Mouse (Mus musculus) hindbrain, embryonic 15.5 days (tissue): ENCODE measurements at regions not wholly inside any gene's neighbourhood (a gene's known extent, or its start where the extent isn't known, plus 50 kb on each side); places are given as distances from the start of the nearest gene placed in this dataset.

Experiments
- ATAC-seq: fragments of 200-750 bp; cut with Nextera tagmentation; 2 replicates; pipeline ENCODE4 v1.8.0; 2017; ENCODE audit warnings: low read depth, moderate number of reproducible peaks, moderate TSS enrichment; ENCODE audit not compliant: low FRiP score
- H3K27ac ChIP-seq: fragments of 300-500 bp; sonication (generic); replicated peaks from 2 replicates; pipeline ENCODE4 v1.5.1; 2015; ENCODE audit warnings: mild to moderate bottlenecking, inconsistent platforms
- H3K27me3 ChIP-seq: fragments of 300-500 bp; sonication (generic); 2 replicates; pipeline ENCODE4 v1.6.1; 2015; ENCODE audit warnings: control low read depth, inconsistent platforms
- H3K36me3 ChIP-seq: fragments of 300-500 bp; sonication (generic); 2 replicates; pipeline ENCODE4 v1.6.1; 2015; ENCODE audit warnings: control low read depth, inconsistent platforms
- H3K4me1 ChIP-seq: fragments of 300-500 bp; sonication (generic); replicated peaks from 2 replicates; pipeline ENCODE4 v1.6.1; 2015; ENCODE audit warnings: control low read depth, inconsistent platforms
- H3K4me2 ChIP-seq: fragments of 300-500 bp; sonication (generic); 2 replicates; pipeline ENCODE4 v1.6.1; 2015; ENCODE audit warnings: moderate library complexity, mild to moderate bottlenecking, inconsistent platforms
- H3K4me3 ChIP-seq: fragments of 300-500 bp; sonication (generic); 2 replicates; pipeline ENCODE4 v1.5.1; 2015; ENCODE audit warnings: mild to moderate bottlenecking, inconsistent platforms
- H3K9ac ChIP-seq: fragments of 300-500 bp; sonication (generic); 2 replicates; pipeline ENCODE4 v1.6.1; 2015; ENCODE audit warnings: inconsistent platforms
- H3K9me3 ChIP-seq: fragments of 300-500 bp; sonication (generic); 2 replicates; pipeline ENCODE4 v1.6.1; 2016; ENCODE audit warnings: control low read depth, inconsistent platforms
- WGBS: fragments of 180-500 bp; shearing (Covaris S2); methylation state at CpG from one replicate; pipeline ENCODE4 v1.1.7; 2015; 5-methylcytosine and 5-hydroxymethylcytosine counted together

- no peak overlapping the region for H3K27ac ChIP-seq
- H3K4me3 ChIP-seq = no peak overlapping the region
- H3K4me1 ChIP-seq = no peaks in the 10 kb centered on the region
- no peak overlapping the region for H3K9ac ChIP-seq
- no peak for ATAC-seq
- no peaks in the 10 kb centered on the region for H3K27me3 ChIP-seq
- H3K4me2 ChIP-seq = no peak overlapping the region
- H3K9me3 ChIP-seq = no peaks in the 10 kb centered on the region
- 91% methylated on average over 7 of the region's 7 CpGs for WGBS
- H3K36me3 ChIP-seq = no peaks in the 10 kb centered on the region
Observed at GRCm38 (mm10) chr4:54552864-54553618, 391.8 kb upstream of the Zfp462 start.

- H3K9ac ChIP-seq = no peak overlapping the region
- no peak overlapping the region for H3K4me2 ChIP-seq
- no peak overlapping the region for H3K4me3 ChIP-seq
- H3K27me3 ChIP-seq = no peaks in the 10 kb centered on the region
- H3K9me3 ChIP-seq = no peaks in the 10 kb centered on the region
- no peak for ATAC-seq
- no peak overlapping the region for H3K27ac ChIP-seq
- H3K4me1 ChIP-seq = no peaks in the 10 kb centered on the region
- 89% methylated on average over 1 of the region's 1 CpGs for WGBS
- H3K36me3 ChIP-seq = no peaks in the 10 kb centered on the region
Observed at GRCm38 (mm10) chr4:54563075-54563474, 381.8 kb upstream of the Zfp462 start.

GRCm38 (mm10) chr4:54573185-54573584, 371.7 kb upstream of the Zfp462 start:
- Histone ChIP-seq H3K4me2 (no peak overlapping the region), H3K27ac (no peak overlapping the region), H3K9ac (no peak overlapping the region), H3K9me3 (no peaks in the 10 kb centered on the region), H3K27me3 (no peaks in the 10 kb centered on the region), H3K4me1 (no peaks in the 10 kb centered on the region), H3K4me3 (no peak overlapping the region), H3K36me3 (no peaks in the 10 kb centered on the region)
- no peak for ATAC-seq

- Histone ChIP-seq H3K4me1 (no peaks in the 10 kb centered on the region), H3K4me2 (no peak overlapping the region), H3K27me3 (no peaks in the 10 kb centered on the region), H3K36me3 (no peaks in the 10 kb centered on the region), H3K9me3 (no peaks in the 10 kb centered on the region), H3K4me3 (no peak overlapping the region), H3K27ac (no peak overlapping the region), H3K9ac (no peak overlapping the region)
- WGBS = 65% methylated on average over 6 of the region's 6 CpGs
- peak; percentile 69; the same call in 1 of the 2 replicates for ATAC-seq
Observed at GRCm38 (mm10) chr4:54587197-54587596, 357.7 kb upstream of the Zfp462 start.

- no peak overlapping the region for H3K27ac ChIP-seq
- no peak for ATAC-seq
- H3K4me3 ChIP-seq = no peak overlapping the region
- no peaks in the 10 kb centered on the region for H3K36me3 ChIP-seq
- 85% methylated on average over 6 of the region's 6 CpGs for WGBS
- H3K4me2 ChIP-seq = no peak overlapping the region
- no peak overlapping the region for H3K9ac ChIP-seq
- H3K4me1 ChIP-seq = no peaks in the 10 kb centered on the region
- H3K9me3 ChIP-seq = no peaks in the 10 kb centered on the region
- no peaks in the 10 kb centered on the region for H3K27me3 ChIP-seq
Observed at GRCm38 (mm10) chr4:54588704-54589103, 356.1 kb upstream of the Zfp462 start.

- no peak overlapping the region for H3K4me2 ChIP-seq
- H3K4me3 ChIP-seq = no peak overlapping the region
- ATAC-seq = peak; percentile 75
- H3K27me3 ChIP-seq = no peaks in the 10 kb centered on the region
- H3K4me1 ChIP-seq = 0 out of 2 replicates have a peak, but pooled peaks cover 4% of the 10 kb centered on the region
- peak overlapping the region; percentile 25; the same call in 1 of the 2 replicates for H3K27ac ChIP-seq
- 29% methylated on average over 15 of the region's 15 CpGs for WGBS
- no peak overlapping the region for H3K9ac ChIP-seq
- H3K36me3 ChIP-seq = no peaks in the 10 kb centered on the region
- H3K9me3 ChIP-seq = no peaks in the 10 kb centered on the region
Observed at GRCm38 (mm10) chr4:54601671-54602512, 343.0 kb upstream of the Zfp462 start.

GRCm38 (mm10) chr4:54602513-54603205, 342.2 kb upstream of the Zfp462 start:
- 78% methylated on average over 6 of the region's 6 CpGs for whole genome bisulfite sequencing
- Histone ChIP-seq H3K4me3 (no peak overlapping the region), H3K4me1 (0 out of 2 replicates have a peak, but pooled peaks cover 4% of the 10 kb centered on the region), H3K27me3 (no peaks in the 10 kb centered on the region), H3K36me3 (no peaks in the 10 kb centered on the region), H3K9ac (no peak overlapping the region), H3K4me2 (no peak overlapping the region), H3K27ac (0 out of 2 replicates have a peak overlapping the region, but pooled peaks have one; percentile 25), H3K9me3 (no peaks in the 10 kb centered on the region)
- ATAC-seq = no peak

GRCm38 (mm10) chr4:54610101-54610500, 334.7 kb upstream of the Zfp462 start:
- no peak overlapping the region for H3K4me3 ChIP-seq
- no peaks in the 10 kb centered on the region for H3K9me3 ChIP-seq
- no peak overlapping the region for H3K27ac ChIP-seq
- H3K36me3 ChIP-seq = no peaks in the 10 kb centered on the region
- 0 out of 2 replicates have a peak, but pooled peaks cover 7% of the 10 kb centered on the region for H3K4me1 ChIP-seq
- H3K9ac ChIP-seq = no peak overlapping the region
- ATAC-seq = no peak
- H3K27me3 ChIP-seq = no peaks in the 10 kb centered on the region
- no peak overlapping the region for H3K4me2 ChIP-seq
- WGBS = 68% methylated on average over 5 of the region's 5 CpGs

- Histone ChIP-seq H3K4me2 (no peak overlapping the region), H3K9ac (no peak overlapping the region), H3K9me3 (no peaks in the 10 kb centered on the region), H3K4me3 (no peak overlapping the region), H3K4me1 (0 out of 2 replicates have a peak, but pooled peaks cover 7% of the 10 kb centered on the region), H3K27ac (no peak overlapping the region; the same call in 1 of the 2 replicates), H3K36me3 (no peaks in the 10 kb centered on the region), H3K27me3 (no peaks in the 10 kb centered on the region)
- 21% methylated on average over 7 of the region's 7 CpGs for WGBS
- no peak for ATAC-seq
Observed at GRCm38 (mm10) chr4:54611990-54612980, 332.6 kb upstream of the Zfp462 start.

GRCm38 (mm10) chr4:54613076-54613475, 331.8 kb upstream of the Zfp462 start:
- Histone ChIP-seq H3K27me3 (no peaks in the 10 kb centered on the region), H3K36me3 (no peaks in the 10 kb centered on the region), H3K4me3 (no peak overlapping the region), H3K9me3 (no peaks in the 10 kb centered on the region), H3K4me1 (0 out of 2 replicates have a peak, but pooled peaks cover 7% of the 10 kb centered on the region), H3K9ac (no peak overlapping the region), H3K4me2 (no peak overlapping the region), H3K27ac (no peak overlapping the region)
- 22% methylated on average over 3 of the region's 3 CpGs for WGBS
- no peak for ATAC-seq

GRCm38 (mm10) chr4:54613611-54614010, 331.2 kb upstream of the Zfp462 start:
- Histone ChIP-seq H3K4me2 (no peak overlapping the region), H3K9me3 (no peaks in the 10 kb centered on the region), H3K27ac (no peak overlapping the region), H3K27me3 (no peaks in the 10 kb centered on the region), H3K36me3 (no peaks in the 10 kb centered on the region), H3K4me1 (0 out of 2 replicates have a peak, but pooled peaks cover 7% of the 10 kb centered on the region), H3K9ac (no peak overlapping the region), H3K4me3 (no peak overlapping the region)
- ATAC-seq = no peak
- 11% methylated on average over 2 of the region's 2 CpGs for WGBS
